Mouse (Mus musculus): ENCODE data around the gene BC051142.

DNA sequence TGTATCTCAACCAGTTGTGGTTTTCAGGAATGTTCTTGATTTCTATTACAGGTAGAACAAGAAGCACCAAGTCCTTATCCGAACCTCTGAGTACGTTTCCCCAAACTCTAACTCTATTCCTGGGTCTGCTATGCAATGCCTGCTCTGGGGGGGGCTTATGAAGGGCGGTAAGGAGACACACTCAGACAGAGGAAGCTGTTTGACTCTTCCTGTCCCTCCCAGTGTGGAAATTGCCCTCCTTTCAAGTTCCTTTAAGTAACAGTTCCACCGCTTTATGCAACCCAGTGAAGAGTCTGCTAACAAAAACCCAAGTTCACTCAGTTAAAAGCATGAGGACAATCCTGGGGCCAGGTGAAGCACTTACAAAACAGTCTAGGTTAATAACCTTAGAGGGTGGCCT, 38.5 kb downstream of the BC051142 start:
- TF ChIP-seq CTCF (IDR thresholded peaks at IDR 0.05; ENCODE audit: low read depth, low read length) (no peak), POLR2A (IDR thresholded peaks at IDR 0.05; ENCODE audit: borderline replicate concordance, low read depth, low read length) (no peak)

Data from bone marrow macrophage, adult 2 months (primary cell).